Mouse (Mus musculus) kidney, adult 9 months (tissue): ENCODE data around the gene Ell2.

ENCODE experiments used
- DNase-seq: peaks from one replicate; pipeline ENCODE4 v3.0.0; 2022

The Ell2 gene

GRCm38 (mm10) chr13:75818945-75819706, 112.6 kb downstream of the Ell2 start:
- no peak for DNase-seq

- DNase-seq, result no peak
Measured at GRCm38 (mm10) chr13:75819898-75820297, 113.3 kb downstream of the Ell2 start.
